ENCODE assay signal across 8 mouse cellular contexts in genomic region chr12:51691845-51692632, GRCm38 (mm10). TPM values are rescaled to one million over a fixed set of nuclear protein-coding genes. Genes with fewer than 3 reads are reported as not detected.
DNase-seq lines count a peak whose midpoint lies in the region; ATAC-seq and TF ChIP-seq lines count a peak whose summit lies in the region.

TSS of gene Strn3 (minus strand) at chr12:51691897.

- H3K4me1 ChIP-seq in hindbrain, postnatal 0 days (ENCODE audit: insufficient read depth, low read length): 0 out of 2 replicates have a peak, but pooled peaks cover 11% of the 10 kb centered on the region

- H3K4me2 ChIP-seq in hindbrain, postnatal 0 days (ENCODE audit: low read depth, low read length): peak within 1 kb of the TSS; percentile 59

- H3K9me3 ChIP-seq in hindbrain, postnatal 0 days (ENCODE audit: low read length): no peaks in the 10 kb centered on the region

- peak within 1 kb of the TSS; percentile 84 for H3K4me3 ChIP-seq in gastrocnemius, adult 2 months
- peak within 1 kb of the TSS; percentile 100 for H3K4me3 ChIP-seq in hindbrain, postnatal 0 days (ENCODE audit: low read length)
- H3K4me3 ChIP-seq in left cerebral cortex, adult 2 months: peak within 1 kb of the TSS; percentile 97

- ATAC-seq in common myeloid progenitor, adult 5-6 weeks (replicated peaks; ENCODE audit: low read depth, poor library complexity, severe bottlenecking): peak; percentile 87
- peak; percentile 96 for ATAC-seq in hindbrain, postnatal 0 days
- peak; percentile 87 for ATAC-seq in megakaryocyte, adult 5-6 weeks (ENCODE audit: poor library complexity, severe bottlenecking)

- no peaks in the 10 kb centered on the region for H3K27me3 ChIP-seq in hindbrain, postnatal 0 days (ENCODE audit: insufficient read depth, low read length)

- peak; percentile 98 for DNase-seq in ZHBTc4 (ENCODE audit: low read depth, low spot score)
- DNase-seq in gastrocnemius, adult 2 months: peak; percentile 99
- peak; percentile 98 for DNase-seq in hindbrain, postnatal 0 days (ENCODE audit: low spot score)
- peak; percentile 95 to 97 for DNase-seq in left cerebral cortex, adult 2 months (ENCODE audit: extremely low spot score in 1 of 2, low spot score in 2 of 2)
- DNase-seq in right cerebral cortex, adult 2 months (ENCODE audit: low spot score in 2 of 2): peak; percentile 96
- DNase-seq in urinary bladder, postnatal 14 days (ENCODE audit: low spot score): peak; percentile 96

- intact Hi-C loops in gastrocnemius, adult 2 months (cut with DNase I): loop anchor here (2.0 kb wide), 1 partner anchor 15 kb away; no protein-coding TSS in a partner anchor
- intact Hi-C loops in left cerebral cortex, adult 2 months (cut with DNase I): loop anchor here (1.0 to 2.0 kb wide), 3 partner anchors 17 to 137 kb away; partner anchors contain the start of gene Hectd1

- H3K27ac ChIP-seq in gastrocnemius, adult 2 months: peak within 1 kb of the TSS; percentile 99
- H3K27ac ChIP-seq in hindbrain, postnatal 0 days: peak within 1 kb of the TSS; percentile 100
- H3K27ac ChIP-seq in left cerebral cortex, adult 2 months: peak within 1 kb of the TSS; percentile 100

- H3K36me3 ChIP-seq in hindbrain, postnatal 0 days (ENCODE audit: insufficient read depth, low read length): no peaks in the 10 kb centered on the region

- no peak for TF ChIP-seq CTCF in gastrocnemius, adult 2 months (IDR thresholded peaks at IDR 0.05)
- TF ChIP-seq CTCF in hindbrain, postnatal 0 days (IDR thresholded peaks at IDR 0.05; ENCODE audit: low read depth): no peak
- no peak for TF ChIP-seq CTCF in left cerebral cortex, adult 2 months (IDR thresholded peaks at IDR 0.05)

- H3K9ac ChIP-seq in hindbrain, postnatal 0 days (replicated peaks; ENCODE audit: low read length): peak within 1 kb of the TSS; percentile 100

- under 1% methylated on average over 48 of the region's 56 CpGs for WGBS in hindbrain, postnatal 0 days

RNA-seq across cellular contexts. Expression of gene Strn3, which starts in this region (rescaled TPM):
- total RNA-seq in common myeloid progenitor, adult 5-6 weeks (2017): 72.2 and 76.2 TPM in 2 replicates
- total RNA-seq in gastrocnemius, adult 2 months (2021): 100 to 1,000 TPM; 142 to 174 TPM
- 44.1 and 44.3 TPM in 2 replicates for total RNA-seq in hindbrain, postnatal 0 days (2014; rRNA removed)
- 30.2 and 30.8 TPM in 2 replicates for polyA plus RNA-seq in hindbrain, postnatal 0 days (2015; fragmentation: Nextera tagmentation; extraction: Ambion mirVana)
- total RNA-seq in left cerebral cortex, adult 2 months (2021): 10 to 100 TPM; 87.0 to 90.4 TPM
- total RNA-seq in megakaryocyte, adult 5-6 weeks (2015): 28.1 and 31.0 TPM in 2 replicates
- total RNA-seq in megakaryocyte, adult 5-6 weeks (2017): 49.2 and 59.5 TPM in 2 replicates

Comparison
In these comparisons a context has a peak if more than half of its experiments do, and no peak if none do; other contexts are left out.
1. Peak in every context shown above with its lines: DNase-seq, ATAC-seq, H3K4me3 ChIP-seq and H3K27ac ChIP-seq.